Mouse (Mus musculus) heart, postnatal 0 days (tissue): ENCODE data around the gene Cnot6. TPM values are rescaled to one million over a fixed set of nuclear protein-coding genes. Genes with fewer than 3 reads are reported as not detected.

Experiments used
- ATAC-seq: fragments of 200-750 bp; cut with Nextera tagmentation; 2 replicates; pipeline ENCODE4 v1.8.0; 2017; ENCODE audit warnings: low read depth, moderate number of reproducible peaks, moderate library complexity; ENCODE audit not compliant: insufficient read depth
- DNase-seq: peaks from one replicate; pipeline ENCODE4 v3.0.0-alpha.2; 2016; ENCODE audit warnings: low spot score
- H3K27ac ChIP-seq: fragments of 300-500 bp; sonication (generic); 2 replicates; pipeline ENCODE4 v1.5.1; 2014; ENCODE audit warnings: low read depth, mild to moderate bottlenecking
- H3K27me3 ChIP-seq: fragments of 300-500 bp; sonication (generic); 2 replicates; pipeline ENCODE4 v1.6.1; 2014; ENCODE audit warnings: low read length, mixed read lengths; ENCODE audit not compliant: control insufficient read depth, insufficient read depth
- H3K36me3 ChIP-seq: fragments of 300-500 bp; sonication (generic); replicated peaks from 2 replicates; pipeline ENCODE4 v1.6.1; 2014; ENCODE audit warnings: low read length, mixed read lengths; ENCODE audit not compliant: control insufficient read depth, insufficient read depth
- H3K4me1 ChIP-seq: fragments of 300-500 bp; sonication (generic); 2 replicates; pipeline ENCODE4 v1.6.1; 2014; ENCODE audit warnings: antibody characterized with exemption; ENCODE audit not compliant: control insufficient read depth, insufficient read depth
- H3K4me2 ChIP-seq: fragments of 300-500 bp; sonication (generic); 2 replicates; pipeline ENCODE4 v1.6.1; 2014; ENCODE audit warnings: low read depth, mild to moderate bottlenecking, low read length, moderate library complexity
- H3K4me3 ChIP-seq: fragments of 300-500 bp; sonication (generic); 2 replicates; pipeline ENCODE4 v1.5.1; 2014; ENCODE audit warnings: low read depth, low read length
- H3K9ac ChIP-seq: fragments of 300-500 bp; sonication (generic); replicated peaks from 2 replicates; pipeline ENCODE4 v1.6.1; 2014; ENCODE audit warnings: low read depth, low read length, mixed read lengths
- H3K9me3 ChIP-seq: fragments of 300-500 bp; sonication (generic); replicated peaks from 2 replicates; pipeline ENCODE4 v1.6.1; 2016; ENCODE audit warnings: low read length; ENCODE audit not compliant: control insufficient read depth
- CTCF ChIP-seq: IDR thresholded peaks from 2 replicates; pipeline ENCODE4 v1.5.1; 2016; ENCODE audit warnings: antibody characterized with exemption, control low read depth, low read depth
- EP300 ChIP-seq: IDR thresholded peaks from 2 replicates; pipeline ENCODE4 v1.6.1; 2016; ENCODE audit warnings: antibody characterized with exemption, low read depth
- WGBS: fragments of 180-500 bp; shearing (Covaris S2); extraction: QIAGEN DNeasy Blood & Tissue Kit; methylation state at CpG from one replicate; pipeline ENCODE4 v1.1.7; 2014; 5-methylcytosine and 5-hydroxymethylcytosine counted together
- polyA plus RNA-seq: library from polyadenylated mRNA; unstranded; fragments of >200 nt; fragmentation: Nextera tagmentation; extraction: Ambion mirVana; gene quantifications from 2 replicates; pipeline ENCODE4 v1.2.1, GENCODE M21; 2015
- total RNA-seq: library from RNA; depleted of rRNA; stranded (reverse); fragments of >200 nt; gene quantifications from 2 replicates; pipeline ENCODE4 v1.2.3, GENCODE M21; 2014; ENCODE audit warnings: low replicate concordance

Cnot6 gene
- total and polyA plus RNA-seq, 2 experiments from 2014 or later: 19.6 to 21.4 TPM

DNA sequence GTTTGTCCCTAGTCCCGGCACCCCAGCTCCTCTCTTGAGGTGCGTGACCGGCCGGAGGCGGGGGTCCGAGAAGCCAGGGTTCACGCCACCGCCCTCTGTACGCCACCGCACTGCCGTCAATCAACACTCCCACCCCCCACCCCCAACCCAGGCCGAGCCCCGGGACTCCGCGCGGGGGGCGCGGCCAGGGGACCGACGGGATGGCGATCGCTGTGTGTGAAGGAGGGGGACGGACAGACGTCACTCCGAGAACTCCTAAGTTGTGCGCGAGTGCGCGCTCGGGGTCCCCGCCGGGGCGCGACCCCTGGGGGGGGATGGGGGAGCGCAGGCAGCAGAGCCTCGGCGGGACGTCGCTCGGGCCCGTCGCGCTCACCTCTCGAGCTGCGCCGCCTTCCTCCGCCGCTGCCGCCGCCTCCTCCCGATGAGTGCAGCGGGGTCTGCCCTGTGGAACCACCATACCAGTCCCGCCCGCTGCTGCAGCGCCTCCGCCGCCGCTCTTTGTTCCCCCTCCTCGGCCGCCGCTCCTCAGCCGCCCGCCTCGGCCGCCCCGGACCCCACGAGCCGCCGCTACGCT lies 455 bp downstream of the Cnot6 start:
- H3K36me3 ChIP-seq: no peaks in the 10 kb centered on the region

DNA sequence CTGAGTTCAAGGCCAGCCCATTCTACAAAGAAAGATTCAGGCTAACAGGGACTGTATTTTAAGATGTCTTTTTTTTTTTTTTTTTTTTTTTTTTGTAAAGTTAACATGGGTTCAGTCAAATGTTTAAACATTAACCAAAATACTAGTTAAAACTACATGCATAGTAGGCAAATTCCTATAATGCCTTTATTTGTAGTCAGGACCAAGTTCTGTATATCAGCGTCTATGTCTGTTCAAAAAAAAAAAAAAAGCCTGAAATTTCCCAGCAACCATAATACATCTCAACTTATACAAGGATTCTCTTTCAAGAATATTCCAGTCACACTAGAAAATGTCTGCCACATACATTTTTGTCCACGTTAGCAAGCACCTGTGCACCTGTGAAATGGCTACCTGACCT lies 1.9 kb downstream of the Cnot6 start:
- DNase-seq (no peak), ATAC-seq (no peak)
- 63% methylated on average over 2 of the region's 2 CpGs for WGBS
- Histone ChIP-seq H3K27me3 (no peaks in the 10 kb centered on the region), H3K4me1 (peaks cover 15% of the 10 kb centered on the region; the same call in 1 of the 2 replicates), H3K4me3 (no peak overlapping the region), H3K9ac (no peak overlapping the region), H3K9me3 (no peaks in the 10 kb centered on the region), H3K27ac (no peak overlapping the region), H3K36me3 (peaks cover 13% of the 10 kb centered on the region), H3K4me2 (peak overlapping the region; percentile 79; the same call in 1 of the 2 replicates)
- TF ChIP-seq EP300: no peak
- no peak for TF ChIP-seq CTCF

More for the DNA sequence above, 455 bp downstream of the Cnot6 start:
- Histone ChIP-seq H3K9ac (peak overlapping the region; percentile 97), H3K4me1 (peaks cover 15% of the 10 kb centered on the region; the same call in 1 of the 2 replicates), H3K4me2 (peak overlapping the region; percentile 79), H3K27ac (peak overlapping the region; percentile 92), H3K27me3 (no peaks in the 10 kb centered on the region), H3K9me3 (no peaks in the 10 kb centered on the region), H3K4me3 (peak overlapping the region; percentile 99)
- ATAC-seq: peak; percentile 43
- TF ChIP-seq CTCF (no peak), EP300 (no peak)
- under 1% methylated on average over 50 of the region's 70 CpGs for WGBS
- peak; percentile 52 for DNase-seq

DNA sequence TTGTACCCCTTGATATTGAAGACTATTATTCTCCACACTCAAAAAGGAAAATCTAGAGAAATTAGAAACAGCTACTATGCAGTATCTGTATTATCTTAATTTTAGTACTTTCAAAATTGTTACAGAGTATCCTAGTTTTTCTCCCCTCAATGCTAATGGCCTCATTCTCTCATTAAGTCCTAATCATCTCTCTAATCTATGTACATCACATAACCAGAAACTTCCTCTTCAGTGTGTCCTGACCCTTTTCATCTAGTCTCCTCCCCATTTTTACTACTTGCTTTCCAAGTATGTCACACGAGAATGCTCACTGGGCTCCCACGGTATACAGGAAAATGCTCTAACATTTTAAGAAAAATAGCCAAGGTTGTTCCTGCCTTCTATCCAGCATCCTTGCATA lies 4.7 kb downstream of the Cnot6 start:
- no peak for DNase-seq
- H3K9me3 ChIP-seq: no peaks in the 10 kb centered on the region
- no peak overlapping the region for H3K4me3 ChIP-seq
- no peaks in the 10 kb centered on the region for H3K27me3 ChIP-seq
- no peak overlapping the region for H3K4me2 ChIP-seq
- peaks cover 24% of the 10 kb centered on the region for H3K36me3 ChIP-seq
- H3K27ac ChIP-seq: no peak overlapping the region
- WGBS: 58% methylated on average over 2 of the region's 2 CpGs
- no peak overlapping the region for H3K9ac ChIP-seq
- TF ChIP-seq EP300: no peak
- no peak for TF ChIP-seq CTCF
- ATAC-seq: no peak
- peaks cover 8% of the 10 kb centered on the region; the same call in 1 of the 2 replicates for H3K4me1 ChIP-seq

DNA sequence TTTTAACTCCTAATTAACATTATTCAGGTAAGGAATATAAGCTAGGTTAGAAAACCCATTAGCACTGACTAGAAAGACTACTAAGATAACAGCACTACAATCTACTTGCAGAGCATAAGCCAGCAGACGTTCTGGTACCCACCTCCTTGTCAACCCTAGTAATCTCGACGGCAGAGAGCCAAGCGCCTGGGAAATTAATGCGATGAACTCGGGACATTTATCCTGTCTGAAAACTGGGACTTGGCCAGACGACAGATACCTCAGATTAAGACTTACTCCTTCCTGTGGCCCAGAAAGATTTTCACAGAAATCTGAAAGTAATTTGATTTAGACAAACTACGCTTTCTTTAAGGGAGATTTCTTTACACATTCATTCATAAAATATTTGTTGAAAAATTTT lies 7.7 kb downstream of the Cnot6 start:
- Histone ChIP-seq H3K27ac (no peak overlapping the region), H3K36me3 (peaks cover 41% of the 10 kb centered on the region), H3K4me3 (no peak overlapping the region), H3K9ac (no peak overlapping the region), H3K4me2 (no peak overlapping the region), H3K9me3 (no peaks in the 10 kb centered on the region), H3K4me1 (peaks cover 4% of the 10 kb centered on the region; the same call in 1 of the 2 replicates), H3K27me3 (no peaks in the 10 kb centered on the region)
- no peak for TF ChIP-seq EP300
- DNase-seq (no peak), ATAC-seq (no peak)
- WGBS: 46% methylated on average over 8 of the region's 8 CpGs

DNA sequence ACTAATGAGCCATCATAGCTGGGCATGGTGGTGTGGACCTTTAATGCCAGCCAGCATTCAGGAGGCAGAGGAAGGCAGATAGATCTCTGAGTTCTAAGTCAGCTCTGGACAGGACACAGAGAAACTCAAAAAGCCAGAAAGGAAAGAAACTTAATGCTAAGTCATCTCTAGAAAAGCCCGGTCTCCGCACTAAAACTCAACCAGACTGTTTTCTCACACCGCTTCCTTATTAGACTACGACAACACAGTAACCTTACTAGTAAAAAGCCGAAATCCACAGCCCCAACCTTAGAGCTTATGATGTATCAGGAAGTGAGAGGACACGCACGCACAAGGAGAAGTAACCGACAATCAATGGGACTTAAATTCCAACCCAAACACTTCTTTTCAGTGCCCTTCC lies 10.5 kb downstream of the Cnot6 start:
- H3K9me3 ChIP-seq: no peaks in the 10 kb centered on the region
- WGBS: 97% methylated on average over 8 of the region's 8 CpGs
- TF ChIP-seq CTCF (no peak), EP300 (no peak)

DNA sequence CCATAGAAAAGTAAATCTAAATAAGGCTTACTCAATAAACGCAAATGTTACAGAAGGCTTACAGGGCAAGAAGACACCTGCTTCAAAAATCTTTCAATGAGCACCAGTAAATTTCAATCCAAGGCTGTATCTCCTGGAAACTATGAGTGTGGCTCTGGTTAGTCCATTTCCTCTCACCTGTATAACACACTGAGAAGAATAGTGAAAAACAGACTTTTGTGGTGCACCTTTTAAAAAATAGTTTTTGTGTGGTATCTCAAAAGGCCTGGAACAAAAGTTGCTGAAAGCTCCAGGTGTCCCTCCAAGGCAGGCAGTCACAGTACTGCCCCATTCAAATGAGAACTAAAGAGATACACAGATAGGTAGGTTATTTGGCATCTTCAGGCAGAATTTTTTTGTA lies 13.4 kb downstream of the Cnot6 start:
- H3K9ac ChIP-seq: no peak overlapping the region
- no peaks in the 10 kb centered on the region for H3K27me3 ChIP-seq
- DNase-seq (no peak), ATAC-seq (no peak)
- no peak overlapping the region for H3K4me2 ChIP-seq
- 86% methylated on average over 1 of the region's 1 CpGs for WGBS
- TF ChIP-seq EP300: no peak
- TF ChIP-seq CTCF: no peak
- H3K4me3 ChIP-seq: no peak overlapping the region
- peaks cover 33% of the 10 kb centered on the region for H3K36me3 ChIP-seq
- no peaks in the 10 kb centered on the region for H3K9me3 ChIP-seq
- peaks cover 4% of the 10 kb centered on the region; the same call in 1 of the 2 replicates for H3K4me1 ChIP-seq
- no peak overlapping the region for H3K27ac ChIP-seq

More for the DNA sequence above, 10.5 kb downstream of the Cnot6 start:
- no peak overlapping the region for H3K9ac ChIP-seq
- H3K36me3 ChIP-seq: peaks cover 56% of the 10 kb centered on the region
- H3K4me3 ChIP-seq: no peak overlapping the region
- no peaks in the 10 kb centered on the region for H3K27me3 ChIP-seq
- no peak overlapping the region for H3K4me2 ChIP-seq
- no peak overlapping the region for H3K27ac ChIP-seq
- DNase-seq (no peak), ATAC-seq (no peak)
- H3K4me1 ChIP-seq: no peaks in the 10 kb centered on the region
